Mouse (Mus musculus): ENCODE data around the gene Gm20390. TPM values are rescaled to one million over a fixed set of nuclear protein-coding genes. Genes with fewer than 3 reads are reported as not detected.

The Gm20390 gene
- total RNA-seq, 2 experiments from 2014 or later, result 125 to 129 TPM

Other genes with a start within 250 kb of the Gm20390 start
- 10 to 100 TPM; 23.3 to 25.8 TPM for gene Utp18, start 82.5 kb downstream of the Gm20390 start, total RNA-seq (2021)
- 10 to 100 TPM; 34.8 to 36.8 TPM for gene Mbtd1, start 82.4 kb downstream of the Gm20390 start, total RNA-seq (2021)
- gene Nme2, start 12.0 kb downstream of the Gm20390 start, total RNA-seq (2021), result 100 to 1,000 TPM; 147 to 156 TPM
- 10 to 100 TPM; 87.7 to 92.8 TPM for gene Nme1, start 228 bp upstream of the Gm20390 start, total RNA-seq (2021)
- gene Spag9, start 27.8 kb upstream of the Gm20390 start, total RNA-seq (2021), result 100 to 1,000 TPM; 218 to 238 TPM
- 10 to 100 TPM; 32.3 to 32.4 TPM for gene Tob1, start 243.2 kb upstream of the Gm20390 start, total RNA-seq (2021)

Data from layer of hippocampus, postnatal 14 days (tissue).